ENCODE assay signal across 8 mouse cellular contexts in the genomic region with DNA sequence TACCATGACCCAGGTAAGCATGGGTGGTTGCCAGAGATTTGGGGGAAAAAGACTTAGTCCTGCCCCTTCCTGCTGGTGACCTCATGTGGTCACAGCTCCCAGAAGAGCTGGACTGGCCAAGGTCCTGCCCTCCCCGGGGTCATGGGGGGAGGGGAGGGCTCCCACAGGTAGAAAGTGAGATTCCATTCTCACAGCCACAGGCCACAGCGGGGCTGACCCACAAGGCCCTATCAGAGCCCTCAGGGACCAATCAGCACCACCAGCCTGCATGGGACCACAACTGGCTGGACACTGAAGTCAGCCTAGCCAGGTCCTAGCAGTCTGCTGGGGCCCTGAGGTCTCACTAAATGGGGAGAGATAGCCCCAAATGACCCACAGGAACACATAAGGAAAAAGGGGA.
DNase-seq lines count a peak whose midpoint lies in the region; ATAC-seq and TF ChIP-seq lines count a peak whose summit lies in the region.

No protein-coding gene starts in this region.

- no peak for ATAC-seq in forebrain, embryonic 16.5 days
- peak; percentile 43; the same call in 1 of the 2 replicates for ATAC-seq in liver, embryonic 13.5 days (ENCODE audit: low read depth)

- no peak for TF ChIP-seq RAD21 in CH12.LX (IDR thresholded peaks at IDR 0.05; ENCODE audit: low read depth, low read length)

- peaks cover 28 to 64% of the 10 kb centered on the region in 2 experiments for H3K4me1 ChIP-seq in CH12.LX (ENCODE audit: control insufficient read depth in 1 of 2, insufficient read depth in 2 of 2)
- H3K4me1 ChIP-seq in forebrain, embryonic 16.5 days (replicated peaks; ENCODE audit: control insufficient read depth, insufficient read depth, low read length), result peaks cover 36% of the 10 kb centered on the region
- peaks cover 24% of the 10 kb centered on the region for H3K4me1 ChIP-seq in liver, embryonic 13.5 days (replicated peaks)

- H3K36me3 ChIP-seq in CH12.LX (replicated peaks in 1 of 2; ENCODE audit: control insufficient read depth in 1 of 2, insufficient read depth in 1 of 2, low read length in 1 of 2), result peaks cover 0 to 5% of the 10 kb centered on the region in 2 experiments
- H3K36me3 ChIP-seq in forebrain, embryonic 16.5 days (ENCODE audit: control insufficient read depth, insufficient read depth), result no peaks in the 10 kb centered on the region
- H3K36me3 ChIP-seq in liver, embryonic 13.5 days, result no peaks in the 10 kb centered on the region

- no peak for TF ChIP-seq EP300 in CH12.LX (IDR thresholded peaks at IDR 0.05; ENCODE audit: low read length)

- H3K4me3 ChIP-seq in CH12.LX (replicated peaks in 1 of 3; ENCODE audit: low read depth in 2 of 3, low read length in 2 of 3, poor library complexity in 1 of 3), result no peak overlapping the region
- H3K4me3 ChIP-seq in forebrain, embryonic 16.5 days (replicated peaks; ENCODE audit: low read length), result no peak overlapping the region
- H3K4me3 ChIP-seq in liver, embryonic 13.5 days (replicated peaks), result no peak overlapping the region

- H3K9me3 ChIP-seq in CH12.LX (replicated peaks; ENCODE audit: low read length), result no peaks in the 10 kb centered on the region
- no peaks in the 10 kb centered on the region for H3K9me3 ChIP-seq in forebrain, embryonic 16.5 days (ENCODE audit: control insufficient read depth, low read length)
- H3K9me3 ChIP-seq in liver, embryonic 13.5 days (replicated peaks), result no peaks in the 10 kb centered on the region

- TF ChIP-seq POLR2A in CH12.LX (IDR thresholded peaks at IDR 0.05; ENCODE audit: low read depth, low read length), result no peak

- H3K9ac ChIP-seq in CH12.LX (ENCODE audit: insufficient read depth, low read depth), result 0 out of 2 replicates have a peak overlapping the region, but pooled peaks have one; percentile 78
- no peak overlapping the region; the same call in 1 of the 2 replicates for H3K9ac ChIP-seq in forebrain, embryonic 16.5 days (replicated peaks; ENCODE audit: low read depth, low read length)
- H3K9ac ChIP-seq in liver, embryonic 13.5 days, result no peak overlapping the region

- no peaks in the 10 kb centered on the region for H3K27me3 ChIP-seq in CH12.LX (replicated peaks)
- H3K27me3 ChIP-seq in forebrain, embryonic 16.5 days (replicated peaks; ENCODE audit: control insufficient read depth, insufficient read depth, low read length), result no peaks in the 10 kb centered on the region
- H3K27me3 ChIP-seq in liver, embryonic 13.5 days, result peaks cover 44% of the 10 kb centered on the region

- peak overlapping the region; percentile 78 for H3K4me2 ChIP-seq in CH12.LX (ENCODE audit: insufficient read depth, low read depth, poor library complexity, severe bottlenecking)
- peak overlapping the region; percentile 63; the same call in 1 of the 2 replicates for H3K4me2 ChIP-seq in forebrain, embryonic 16.5 days (ENCODE audit: low read length)
- no peak overlapping the region for H3K4me2 ChIP-seq in liver, embryonic 13.5 days

- in situ Hi-C loops in CH12.LX (cut with MboI; ENCODE audit: low pct_ligation_motif_present, low pct_unique_long_range_greater_than_20kb, low sequenced_read_pairs), result no loop called here

- WGBS in forebrain, embryonic 16.5 days, result 51% methylated on average over 2 of the region's 2 CpGs
- 44% methylated on average over 2 of the region's 2 CpGs for WGBS in liver, embryonic 13.5 days (ENCODE audit: insufficient replicate concordance)

- no peak for TF ChIP-seq CTCF in CH12.LX (conservative IDR thresholded peaks at IDR 0.05 in 1 of 2, IDR thresholded peaks at IDR 0.05 in 1 of 2; ENCODE audit: low read depth in 2 of 2, low read length in 2 of 2)

- no peaks in the 10 kb centered on the region for H3K79me2 ChIP-seq in CH12.LX (replicated peaks; ENCODE audit: control insufficient read depth, extremely low read depth, insufficient read depth, poor library complexity, severe bottlenecking)

- peak; percentile 29 for DNase-seq in embryo, embryonic 10 days (ENCODE audit: low spot score)
- DNase-seq in embryo, embryonic 11 days, result no peak
- no peak for DNase-seq in CH12.LX (ENCODE audit: extremely low read depth)
- DNase-seq in liver, embryonic 13.5 days, result no peak
- no peak for DNase-seq in right cerebral cortex, postnatal 4 days
- DNase-seq in adrenal gland, postnatal 36 days, result no peak
- no peak for DNase-seq in urinary bladder, postnatal 14 days (ENCODE audit: low spot score)

- dilution Hi-C loops in CH12.LX (cut with MboI; ENCODE audit: extremely low pct_ligation_motif_present, extremely low pct_unique_long_range_greater_than_20kb, low sequenced_read_pairs), result no loop called here

- H3K27ac ChIP-seq in CH12.LX (ENCODE audit: insufficient read depth, low read depth), result no peak overlapping the region
- peak overlapping the region; percentile 100 for H3K27ac ChIP-seq in forebrain, embryonic 16.5 days (ENCODE audit: low read length)
- H3K27ac ChIP-seq in liver, embryonic 13.5 days, result peak overlapping the region; percentile 68; the same call in 1 of the 2 replicates

TF ChIP-seq in CH12.LX, 34 proteins besides CTCF, POLR2A, EP300 and RAD21:
- TF ChIP-seq ELF1 (IDR thresholded peaks at IDR 0.05; ENCODE audit: low read depth, low read length) (peak; percentile 17; the same call in 1 of the 2 replicates), GABPA (IDR thresholded peaks at IDR 0.05; ENCODE audit: insufficient replicate concordance, low read depth, low read length) (no peak)
